Mouse (Mus musculus): ENCODE data around the gene Stx6. TPM values are rescaled to one million over a fixed set of nuclear protein-coding genes. Genes with fewer than 3 reads are reported as not detected.

Gene Stx6
- total RNA-seq (2023; ENCODE audit: inconsistent age), result 40.0 to 48.2 TPM (median 45.2 TPM) in 4 replicates

DNA sequence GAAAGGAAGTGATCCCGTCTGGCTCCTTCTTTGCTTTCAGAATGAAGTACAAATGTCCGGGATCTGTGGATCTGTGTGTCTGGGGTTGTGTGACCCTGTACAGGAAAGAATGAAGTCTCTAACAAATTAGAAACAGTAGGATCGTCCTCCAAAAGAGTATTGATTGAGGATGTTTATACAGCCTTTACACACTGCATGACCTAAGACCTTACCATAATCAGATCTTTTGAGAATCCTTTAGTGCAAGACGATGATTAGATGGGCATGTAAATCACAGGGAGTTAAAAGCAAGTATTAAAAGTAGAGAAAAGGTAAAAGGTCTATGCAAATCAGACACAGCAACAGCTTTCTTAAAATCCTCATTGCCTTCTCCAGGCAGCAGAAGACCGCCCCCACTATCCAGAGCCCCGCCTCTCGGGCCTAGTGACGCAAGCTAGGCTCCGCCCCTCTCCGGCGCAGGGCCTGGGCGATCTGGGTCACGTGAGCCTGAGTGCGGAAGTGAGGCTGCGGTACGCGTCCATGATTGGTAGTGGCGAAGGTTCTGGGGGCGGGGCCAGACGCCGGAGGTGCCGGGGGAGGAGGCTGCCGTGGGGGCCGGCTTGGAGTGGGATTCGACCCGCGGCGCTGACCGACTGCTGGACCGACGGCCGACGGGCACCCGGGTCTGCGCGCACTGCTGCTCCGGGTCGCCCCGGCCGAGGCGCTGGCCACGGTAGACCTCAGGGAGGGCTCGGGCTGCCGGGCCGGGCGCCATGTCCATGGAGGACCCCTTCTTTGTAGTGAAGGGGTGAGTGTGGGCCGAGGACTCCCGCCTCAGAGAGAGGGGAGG, at the start of gene Stx6:
Gene Stx6, plus strand, starts transcription at position 575 of the 829 bp plus-strand sequence.

GRCm38 (mm10) chr1:155146572-155146980, 11.9 kb upstream of the Stx6 start, which contains the start of gene Mr1:
TSS of gene Mr1 (minus strand) at chr1:155146814.

GRCm38 (mm10) chr1:155243797-155244770, 85.6 kb downstream of the Stx6 start, which contains the start of gene BC034090:
TSS of gene BC034090 (minus strand) at chr1:155244444.

Other genes with a start within 250 kb of the Stx6 start
- gene Ier5, start 59.1 kb upstream of the Stx6 start, total RNA-seq (2023; ENCODE audit: inconsistent age), result 315 to 388 TPM (median 334 TPM) in 4 replicates
- 6.5 to 10.3 TPM (median 8.4 TPM) in 4 replicates for gene Mr1, start 11.9 kb upstream of the Stx6 start, total RNA-seq (2023; ENCODE audit: inconsistent age)
- 0.16 TPM in 1 of 4 replicates, not detected in the others for gene BC034090, start 85.7 kb downstream of the Stx6 start, total RNA-seq (2023; ENCODE audit: inconsistent age)

All from B cell, adult (primary cell).